Mouse (Mus musculus): Measurements from ENCODE around the gene Abcb4.
"Not testable (repeated sequence)": the region's sequence is repeated elsewhere in the genome, so short reads cannot be mapped to it uniquely, and the experiment has no call there.

Abcb4 gene

DNA sequence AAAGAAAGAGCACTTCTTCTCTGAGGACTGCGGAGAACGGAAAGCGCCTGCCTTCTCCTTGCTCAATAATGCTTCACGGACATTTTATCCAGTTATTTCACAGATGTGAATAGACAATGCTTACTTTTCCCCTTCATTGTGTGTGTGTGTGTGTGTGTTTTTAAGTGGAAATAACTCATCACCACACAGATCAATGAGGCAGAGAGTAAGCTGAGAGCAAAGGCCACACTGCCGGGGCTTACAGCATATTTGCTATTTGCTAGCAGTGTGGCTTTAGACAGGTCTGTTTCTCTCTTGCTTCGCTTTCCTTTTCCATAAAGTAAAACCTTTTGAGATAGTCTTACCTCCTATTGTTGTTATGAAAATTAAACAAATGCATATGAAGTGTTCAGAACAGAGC lies 11.0 kb downstream of the Abcb4 start:
- DNase-seq (ENCODE audit: inconsistent age in 2 of 2, low spot score in 1 of 2) = no peak

DNA sequence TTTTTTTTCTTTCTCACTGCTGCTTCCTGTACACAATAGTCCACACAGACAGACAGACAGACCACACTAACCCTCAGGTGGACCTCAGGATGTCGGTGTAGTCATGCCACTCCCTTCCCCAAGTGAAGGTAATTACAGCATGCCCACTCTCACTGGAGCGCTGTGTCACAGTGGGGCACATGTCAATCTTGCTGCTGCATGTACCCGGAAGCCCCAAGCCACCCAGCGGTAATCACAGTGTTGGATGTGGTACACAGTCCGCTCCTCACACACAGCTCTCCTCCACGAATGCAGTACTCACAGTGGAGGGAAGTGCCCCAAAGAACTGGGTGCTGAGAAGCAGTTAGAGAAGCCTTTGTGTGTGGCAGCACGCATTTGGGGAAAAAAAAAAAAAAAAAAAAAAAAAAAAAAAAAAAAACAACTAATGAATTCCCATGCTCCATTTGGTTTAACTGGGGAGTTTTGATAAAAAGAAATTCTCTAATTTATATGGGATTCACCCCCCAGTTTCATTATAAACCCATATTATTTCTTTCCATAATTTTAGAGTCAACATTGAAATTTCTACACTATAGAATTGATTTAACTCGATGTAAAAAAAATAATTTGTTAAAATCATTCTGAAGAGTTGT lies 18.2 kb downstream of the Abcb4 start:
- DNase-seq (ENCODE audit: inconsistent age in 2 of 2, low spot score in 1 of 2) = no peak

DNA sequence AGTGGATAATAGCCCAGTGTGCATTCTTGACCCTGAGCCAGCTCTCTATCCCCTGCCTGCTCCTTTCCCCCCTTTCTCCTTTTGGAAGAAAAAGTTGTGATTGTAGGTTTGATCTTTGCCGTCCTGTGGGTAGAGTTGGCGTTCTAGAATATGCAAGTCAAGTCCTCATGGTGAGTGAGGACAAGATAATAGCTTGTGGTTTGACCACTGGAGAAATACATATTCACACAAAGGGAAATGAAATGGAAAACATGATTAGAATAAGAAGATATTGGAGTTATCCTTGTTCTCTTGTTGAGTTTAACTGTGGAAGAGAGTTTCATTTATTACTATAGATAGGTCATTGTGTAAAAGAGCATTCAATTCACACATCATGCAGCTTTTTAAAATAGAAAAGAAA lies 22.9 kb downstream of the Abcb4 start:
- DNase-seq (ENCODE audit: inconsistent age in 2 of 2, low spot score in 1 of 2) = no peak

DNA sequence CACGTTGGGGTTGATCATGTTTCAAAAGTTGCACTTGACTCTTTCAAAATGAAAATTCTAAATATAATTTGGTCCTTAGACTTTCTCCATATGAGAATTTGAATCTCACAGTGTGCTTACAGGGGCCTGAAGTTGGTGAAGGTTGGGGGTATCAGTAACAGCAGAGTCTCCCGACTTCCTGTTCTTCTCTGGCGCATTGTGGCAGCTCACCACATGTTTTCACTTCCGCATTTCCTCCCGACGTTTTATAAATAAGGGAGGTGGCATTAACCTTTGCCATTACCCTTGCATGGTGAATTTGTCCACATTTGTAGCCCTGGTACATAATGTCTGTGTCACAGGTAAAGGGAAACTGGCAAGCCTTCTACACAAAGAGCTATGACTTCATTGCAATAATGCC lies 23.6 kb downstream of the Abcb4 start:
- no peak for DNase-seq (ENCODE audit: inconsistent age in 2 of 2, low spot score in 1 of 2)

DNA sequence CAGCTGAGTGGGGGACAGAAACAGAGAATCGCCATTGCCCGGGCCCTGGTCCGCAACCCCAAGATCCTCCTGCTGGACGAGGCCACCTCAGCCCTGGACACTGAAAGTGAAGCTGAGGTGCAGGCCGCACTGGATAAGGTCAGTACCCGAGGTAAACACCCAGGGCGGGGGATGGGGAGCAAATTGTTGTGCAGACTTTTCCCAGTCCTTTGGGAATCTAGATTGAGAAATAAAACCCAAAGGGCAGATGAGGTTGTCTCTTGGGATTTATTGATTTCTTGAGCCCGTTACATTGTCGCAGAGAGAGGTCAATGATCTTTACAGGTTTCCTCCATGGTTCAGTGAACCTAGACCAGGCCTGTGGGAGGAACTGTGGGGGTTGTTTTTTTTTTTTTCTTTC lies 34.9 kb downstream of the Abcb4 start:
- no peak for DNase-seq (ENCODE audit: inconsistent age in 2 of 2, low spot score in 1 of 2)

DNA sequence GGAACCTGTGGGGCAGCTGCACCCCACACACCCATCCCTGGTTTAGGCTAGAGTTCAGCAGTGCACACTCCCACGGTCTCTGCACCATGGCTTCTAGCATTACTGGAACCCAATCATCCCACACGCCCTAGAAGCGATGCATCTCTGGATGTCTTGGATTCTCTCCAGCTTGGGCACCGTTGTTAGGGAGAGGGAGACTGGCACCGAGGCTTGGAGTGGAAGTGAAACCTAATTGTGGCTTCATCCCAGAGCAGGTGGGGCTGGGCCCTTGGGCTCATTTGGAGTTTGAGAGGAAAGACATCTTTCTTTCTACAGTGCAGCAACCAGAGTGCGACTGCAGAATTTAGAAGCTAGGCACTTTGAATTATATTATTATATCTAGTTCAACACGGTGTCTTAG lies 44.4 kb downstream of the Abcb4 start:
- no peak for DNase-seq (ENCODE audit: inconsistent age in 2 of 2, low spot score in 1 of 2)

DNA sequence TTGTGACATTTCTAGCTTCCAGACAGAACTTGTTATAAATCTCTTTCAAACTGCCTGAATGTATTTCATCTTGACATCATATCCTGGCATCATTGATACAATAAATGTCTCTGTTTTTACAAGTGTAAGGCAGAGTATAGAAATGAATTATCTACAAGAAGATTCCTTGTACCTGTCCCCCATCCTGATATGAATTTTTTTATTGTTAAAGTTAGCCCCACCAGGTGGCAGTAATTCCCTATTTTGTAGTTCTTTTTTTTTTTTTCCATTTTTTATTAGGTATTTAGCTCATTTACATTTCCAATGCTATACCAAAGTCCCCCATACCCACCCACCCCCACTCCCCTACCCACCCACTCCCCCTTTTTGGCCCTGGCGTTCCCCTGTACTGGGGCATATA lies 47.7 kb downstream of the Abcb4 start:
- not testable (repeated sequence) for DNase-seq (ENCODE audit: inconsistent age in 2 of 2, low spot score in 1 of 2)

DNA sequence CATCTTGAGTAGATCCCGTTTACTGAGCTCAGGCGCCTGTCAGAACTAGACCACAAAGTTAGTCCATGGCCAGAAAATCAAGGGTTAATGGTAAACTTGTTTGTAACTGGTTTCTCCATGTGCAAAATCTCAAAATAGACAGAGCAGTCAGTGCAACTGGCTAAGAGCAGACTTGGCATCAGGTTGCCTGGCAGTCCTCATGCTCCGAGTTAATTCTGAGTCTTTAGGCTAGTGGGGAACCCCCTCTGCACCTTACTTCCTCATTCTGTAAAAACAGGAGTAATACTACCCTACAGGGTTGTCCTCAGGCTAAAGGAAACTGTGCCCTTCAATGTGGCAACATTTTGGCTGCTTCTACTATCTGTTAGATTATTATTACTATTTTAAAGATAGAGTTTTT lies 50.3 kb downstream of the Abcb4 start:
- DNase-seq (ENCODE audit: inconsistent age in 2 of 2, low spot score in 1 of 2) = no peak

DNA sequence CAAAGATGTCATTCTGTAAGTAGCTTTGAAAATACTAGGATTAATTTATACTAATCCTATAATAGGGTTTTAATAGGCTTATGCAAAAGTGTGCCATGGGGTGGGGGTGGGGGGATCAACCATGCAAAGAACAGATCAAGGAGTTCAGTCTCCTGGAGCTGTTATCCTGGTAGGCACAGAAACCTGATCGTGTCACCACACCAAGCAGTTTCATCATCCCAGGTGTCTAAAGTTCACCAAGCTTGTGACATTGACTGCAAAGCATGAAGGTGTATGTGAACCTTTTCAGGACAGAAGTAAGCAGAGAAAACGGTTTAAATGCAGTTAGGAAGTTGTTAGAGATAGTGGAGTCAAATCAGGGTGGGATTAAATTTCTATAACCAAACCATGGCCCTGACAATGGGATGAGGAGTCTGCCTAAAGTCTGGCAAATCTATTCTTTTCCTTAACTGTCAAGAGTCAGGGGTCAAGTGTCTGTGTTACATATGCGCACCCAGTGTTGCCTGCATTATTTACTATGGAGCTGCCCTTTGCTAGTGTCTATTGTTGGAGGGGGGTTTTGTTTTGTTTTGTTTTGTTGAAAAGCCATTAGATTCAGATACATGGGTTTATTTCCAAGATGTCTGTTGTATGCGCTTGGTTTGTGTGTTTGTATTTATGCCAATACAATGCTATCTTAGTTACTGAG lies 54.0 kb downstream of the Abcb4 start:
- DNase-seq (ENCODE audit: inconsistent age in 2 of 2, low spot score in 1 of 2) = no peak

DNA sequence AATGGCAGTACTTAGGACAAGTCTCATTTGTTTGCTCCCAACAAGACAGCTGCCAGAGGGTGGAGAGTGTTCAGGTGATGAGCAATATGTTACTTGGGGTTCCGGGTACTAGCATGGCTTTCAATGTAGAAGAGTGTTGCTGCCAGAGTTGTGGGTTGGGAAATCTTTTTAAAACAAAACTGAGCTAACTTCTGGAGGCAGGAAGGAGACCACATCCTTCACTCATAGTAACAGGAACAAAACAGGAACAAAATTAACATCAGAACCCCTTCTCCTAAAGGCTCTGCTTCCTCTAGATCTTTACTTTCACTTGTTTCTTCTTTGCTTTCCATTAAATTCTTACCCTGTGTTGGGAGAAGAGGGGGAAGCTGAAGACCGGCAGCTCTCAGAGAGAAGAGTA lies 60.1 kb downstream of the Abcb4 start:
- no peak for DNase-seq (ENCODE audit: inconsistent age in 2 of 2, low spot score in 1 of 2)

DNA sequence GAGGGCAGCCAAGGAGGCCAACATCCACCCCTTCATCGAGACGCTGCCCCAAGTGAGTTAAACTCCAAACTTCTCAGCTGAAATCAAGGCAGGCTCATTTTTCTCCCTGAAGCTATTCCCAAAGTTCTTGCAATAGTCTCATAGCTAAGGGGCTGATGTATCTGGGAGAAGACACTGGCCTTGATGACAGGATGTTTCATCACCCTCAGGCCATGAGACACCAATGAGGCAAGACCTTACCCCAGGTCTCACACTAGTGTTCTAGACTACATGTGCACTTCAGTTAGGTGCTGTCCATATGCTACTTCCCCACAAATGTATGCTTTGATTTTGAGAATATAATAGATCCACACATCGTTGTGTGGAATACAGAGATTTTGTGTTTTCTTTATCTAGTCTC lies 62.0 kb downstream of the Abcb4 start:
- DNase-seq (ENCODE audit: inconsistent age in 2 of 2, low spot score in 1 of 2) = peak in 1 of 2 experiments; percentile 44

DNA sequence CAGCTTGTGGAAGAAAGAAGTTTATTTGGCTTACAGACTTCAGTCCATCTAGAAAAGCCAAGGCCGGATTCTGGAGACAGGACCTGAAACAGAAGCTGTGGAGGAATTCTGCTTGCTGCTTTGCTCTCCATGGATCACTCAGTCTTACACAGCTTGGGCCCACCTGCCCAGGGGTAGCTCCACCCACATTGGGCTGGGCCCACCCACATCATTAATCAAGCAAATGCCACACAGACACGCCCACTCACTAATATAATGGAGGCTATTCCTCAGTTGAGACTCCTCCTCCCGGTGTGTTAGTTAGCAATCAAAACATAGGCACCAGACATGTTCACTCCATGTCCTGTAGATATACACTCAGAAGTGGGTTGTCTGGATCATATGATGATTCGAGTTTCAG lies 67.0 kb downstream of the Abcb4 start:
- DNase-seq (ENCODE audit: inconsistent age in 2 of 2, low spot score in 1 of 2) = no peak

DNA sequence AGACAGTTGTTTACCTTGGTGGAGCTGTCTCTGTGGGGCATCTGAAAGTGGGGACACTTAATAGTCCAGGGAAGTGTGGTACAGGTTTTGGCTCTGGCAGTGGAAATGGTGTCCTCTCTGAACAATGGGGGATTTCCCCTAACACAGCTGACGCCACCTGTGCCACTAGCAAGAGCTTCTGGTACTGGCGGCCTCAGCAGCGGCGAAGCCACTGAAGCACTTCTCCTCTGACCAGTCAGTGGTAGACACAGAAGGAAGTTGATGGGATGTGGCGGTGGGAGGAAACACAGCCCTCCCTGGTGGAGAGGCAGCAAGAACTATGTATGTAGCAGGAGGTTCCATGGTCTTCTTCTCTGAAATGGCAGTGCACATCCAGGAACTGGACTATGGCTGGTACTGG lies 71.0 kb downstream of the Abcb4 start:
- no peak for DNase-seq (ENCODE audit: inconsistent age in 2 of 2, low spot score in 1 of 2)

DNA sequence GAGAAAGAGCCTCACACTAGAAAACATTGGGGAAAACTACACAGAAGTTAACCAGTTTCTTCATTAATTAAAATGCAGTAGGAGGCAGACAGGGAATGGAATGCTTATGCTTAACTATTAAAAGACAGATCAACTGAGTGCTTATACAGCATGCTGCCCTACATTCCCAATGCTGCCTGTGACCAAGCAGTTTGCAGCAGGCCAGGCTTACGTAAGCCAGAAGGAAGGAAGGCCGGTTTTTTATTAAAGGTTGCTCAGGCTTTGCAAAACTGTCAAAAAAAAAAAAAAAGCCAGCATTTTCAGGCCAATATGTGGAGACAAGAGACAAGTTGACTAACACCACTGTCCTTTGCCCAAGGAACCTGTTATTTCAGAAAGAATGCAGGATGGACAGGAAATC lies 77.2 kb downstream of the Abcb4 start:
- no peak for DNase-seq (ENCODE audit: inconsistent age in 2 of 2, low spot score in 1 of 2)

DNA sequence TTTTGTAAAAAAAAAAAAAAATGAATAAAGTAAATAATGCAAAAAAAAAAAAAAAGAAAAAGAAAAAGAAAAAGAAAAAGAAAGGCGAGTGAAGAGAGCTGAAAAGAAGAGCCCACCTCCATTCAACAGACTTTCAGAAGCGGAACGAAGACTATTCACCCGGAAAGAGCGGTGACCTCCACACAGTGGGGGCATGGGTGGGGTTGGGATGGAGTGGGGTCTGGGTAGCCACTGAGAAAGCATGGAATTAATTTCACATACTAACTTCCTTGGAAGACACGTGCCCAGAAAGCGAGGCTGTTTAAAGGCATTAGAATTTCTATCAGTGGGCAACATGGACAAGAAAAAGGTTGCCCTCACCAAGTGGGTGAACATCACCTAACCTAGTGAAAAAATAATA lies 78.8 kb downstream of the Abcb4 start:
- no peak for DNase-seq (ENCODE audit: inconsistent age in 2 of 2, low spot score in 1 of 2)

DNA sequence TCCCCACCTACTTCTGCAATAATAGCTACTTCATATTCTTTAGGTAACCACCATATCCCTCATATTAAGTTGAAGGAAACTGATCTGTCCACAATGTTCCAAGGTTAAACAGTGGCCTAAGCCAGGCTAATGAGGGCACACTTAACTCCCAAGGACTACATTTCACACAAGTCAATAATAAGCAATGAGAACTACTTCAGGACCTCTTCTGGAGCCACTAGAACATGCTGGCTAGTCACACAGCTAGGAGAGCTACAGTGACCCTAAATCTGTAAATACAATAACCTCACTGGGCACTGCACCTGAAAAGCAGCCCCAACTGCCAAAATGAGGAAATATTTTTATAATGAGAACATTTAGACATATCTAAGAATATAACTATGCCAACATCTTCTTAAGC lies 81.2 kb downstream of the Abcb4 start:
- DNase-seq (ENCODE audit: inconsistent age in 2 of 2, low spot score in 1 of 2) = no peak

DNA sequence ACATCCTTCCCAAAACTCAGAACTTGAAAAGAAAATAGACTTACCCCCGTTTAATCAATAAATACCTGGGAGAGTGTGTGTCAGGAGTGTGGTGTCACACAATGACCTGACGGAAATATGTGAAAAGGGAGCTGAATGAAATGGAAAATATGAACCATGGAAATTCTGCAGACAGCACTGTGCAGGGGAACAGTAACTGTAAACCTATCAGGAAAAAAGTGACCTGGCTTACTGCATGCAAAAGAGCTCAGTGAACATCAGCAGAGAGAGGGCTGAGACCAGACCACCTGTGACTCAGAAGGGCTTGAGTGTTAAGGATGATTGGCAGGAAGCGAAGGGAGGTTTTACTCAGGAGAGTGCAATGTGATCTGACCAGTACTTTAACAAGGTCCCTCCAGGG lies 92.0 kb downstream of the Abcb4 start:
- no peak for DNase-seq (ENCODE audit: inconsistent age in 2 of 2, low spot score in 1 of 2)

DNA sequence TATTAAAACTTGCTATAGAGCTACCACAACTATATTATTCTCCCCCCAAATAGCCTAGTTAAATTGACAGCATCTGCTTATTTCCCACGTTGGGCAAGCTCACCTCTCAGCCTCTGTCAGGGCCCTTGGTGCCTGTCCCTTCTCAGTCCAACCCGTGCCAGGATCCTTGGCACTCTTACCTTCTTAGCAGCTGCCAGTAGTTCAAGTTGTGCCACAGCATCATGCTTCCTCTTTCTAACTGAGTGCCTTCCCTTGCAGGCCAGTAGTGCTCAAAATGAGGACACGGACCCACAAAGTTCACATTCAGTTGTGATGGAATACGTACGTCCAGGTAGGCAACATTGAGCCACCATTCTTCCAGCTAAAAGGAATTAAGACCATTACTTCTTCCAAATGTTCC lies 94.4 kb downstream of the Abcb4 start:
- DNase-seq (ENCODE audit: inconsistent age in 2 of 2, low spot score in 1 of 2) = no peak

DNA sequence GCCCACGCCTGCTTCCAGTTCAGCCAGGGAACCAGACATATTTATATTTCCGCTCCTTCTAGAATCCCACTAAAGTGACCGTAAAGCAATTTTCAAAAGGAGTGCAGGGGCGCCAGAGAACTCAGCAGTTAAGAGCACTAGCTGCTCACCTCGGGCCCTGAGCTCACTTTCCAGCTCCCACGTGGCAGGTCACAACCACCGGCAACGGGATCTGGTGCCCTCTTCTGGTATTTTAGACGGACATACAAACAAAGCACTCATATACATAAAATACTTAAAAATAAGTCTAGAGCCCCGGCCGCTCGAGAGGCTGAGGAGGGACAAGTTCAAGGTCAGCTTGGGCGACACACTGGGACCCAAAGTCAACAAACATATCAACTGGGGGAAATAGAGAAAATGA lies 97.0 kb downstream of the Abcb4 start:
- no peak for DNase-seq (ENCODE audit: inconsistent age in 2 of 2, low spot score in 1 of 2)

DNA sequence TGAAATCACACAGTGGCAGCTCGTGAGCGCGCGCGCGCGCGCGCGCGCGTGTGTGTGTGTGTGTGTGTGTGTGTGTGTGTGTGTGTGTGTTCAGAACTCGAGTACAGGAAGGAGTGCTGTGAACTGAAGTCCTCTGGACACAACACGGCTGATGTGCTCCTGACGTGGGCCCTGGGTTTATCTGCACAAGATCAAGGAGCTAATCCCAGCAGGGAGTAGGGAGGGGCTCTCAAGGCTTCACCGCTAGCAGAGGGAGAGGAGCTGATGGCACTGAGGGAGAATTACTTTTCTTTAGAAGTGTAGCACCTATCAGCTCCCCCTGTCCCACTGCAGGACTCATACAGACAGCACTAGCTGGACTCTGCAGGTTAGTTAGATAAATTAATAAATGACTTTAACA lies 98.1 kb downstream of the Abcb4 start:
- DNase-seq (ENCODE audit: inconsistent age in 2 of 2, low spot score in 1 of 2) = no peak

DNA sequence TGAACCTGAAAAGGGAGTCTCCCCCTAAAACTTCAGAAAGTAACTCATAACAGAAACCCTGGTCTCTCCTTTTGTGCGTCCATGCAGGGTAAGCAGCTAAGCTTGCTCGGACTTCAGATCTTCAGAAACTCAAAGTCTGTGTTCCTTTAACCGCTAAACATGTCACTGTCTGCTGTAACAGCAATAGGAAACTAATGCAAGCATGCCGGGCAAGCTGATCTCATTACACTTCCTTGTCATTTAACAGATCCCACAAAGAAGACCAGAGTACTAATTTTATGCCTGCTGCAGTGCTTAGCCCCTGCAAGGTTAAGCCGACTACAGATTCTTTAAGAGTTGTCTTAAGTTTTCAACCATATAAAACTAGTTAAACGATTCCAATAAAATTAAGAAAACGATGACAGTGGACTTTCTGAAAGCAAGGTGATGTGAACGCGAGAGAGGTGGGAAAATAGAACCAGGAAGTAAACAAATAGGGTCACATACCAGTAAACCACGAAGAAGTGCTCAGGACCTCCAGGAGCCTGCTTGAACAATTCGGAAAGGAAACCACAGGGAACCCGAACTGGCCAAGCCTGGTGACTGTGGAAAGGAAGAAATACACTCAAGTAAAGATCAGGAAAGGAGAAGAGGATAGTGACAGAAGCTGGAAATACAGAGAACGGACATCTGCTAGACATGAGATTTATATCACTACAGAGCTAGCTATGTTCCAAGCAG lies 102.6 kb downstream of the Abcb4 start:
- peak in 1 of 2 experiments; percentile 88 for DNase-seq (ENCODE audit: inconsistent age in 2 of 2, low spot score in 1 of 2)

DNA sequence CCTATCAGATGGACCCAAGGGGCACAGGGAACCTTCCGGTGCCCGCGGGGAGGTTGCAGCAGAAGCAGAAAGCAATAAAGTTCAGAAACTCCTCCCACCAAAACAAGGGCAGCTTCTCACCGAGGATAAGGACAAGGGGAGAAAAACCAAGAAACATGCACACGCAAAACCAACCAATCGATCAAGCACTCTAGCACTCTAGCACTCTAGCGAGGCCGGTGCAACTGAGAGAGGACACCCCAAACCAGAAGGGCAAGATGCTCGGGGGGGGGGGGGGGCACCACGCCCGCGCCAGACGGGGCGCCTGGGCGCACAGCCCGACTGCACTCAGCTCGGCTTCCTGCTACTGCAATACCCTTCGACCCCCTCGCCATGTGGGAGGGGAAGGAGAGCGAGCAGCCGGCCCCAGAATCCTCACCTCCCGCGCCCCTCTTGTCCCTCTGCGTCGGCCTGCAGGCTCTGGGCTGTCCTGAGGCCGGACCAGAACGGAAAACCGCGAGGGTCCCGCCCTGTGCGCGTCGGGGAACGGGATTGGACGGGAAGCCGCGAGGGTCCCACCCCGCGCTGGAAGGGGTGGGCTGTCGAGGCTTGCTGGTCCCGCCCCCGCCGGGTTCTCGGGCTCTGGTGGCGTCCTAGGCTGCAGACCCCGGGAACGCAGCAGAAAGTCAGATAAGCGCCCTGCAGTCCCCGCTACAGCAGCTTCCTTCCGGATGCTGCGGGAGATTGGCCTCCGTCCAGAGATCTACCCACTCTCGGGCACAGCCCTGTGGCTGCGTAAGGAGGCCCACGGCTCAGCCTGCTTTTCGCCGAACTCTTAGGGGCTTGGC lies 103.4 kb downstream of the Abcb4 start, which contains the start of gene Crot:
Crot (minus strand) TSS at position 639 of the 827 bp plus-strand sequence.
- DNase-seq (ENCODE audit: inconsistent age in 2 of 2, low spot score in 1 of 2) = peak; percentile 95 to 98

Data from adrenal gland, adult (tissue).